Mouse (Mus musculus) sigmoid colon, adult 10 weeks (tissue): ENCODE results near the gene Cyp2d10. TPM values are rescaled to one million over a fixed set of nuclear protein-coding genes. Genes with fewer than 3 reads are reported as not detected.

Experiments
- polyA plus RNA-seq: library from polyadenylated mRNA; stranded (reverse); fragments of 350-450 nt; fragmentation: Illumina TruSeq; extraction: RNeasy Lipid Tissue Mini Kit (QIAGEN cat#74804); gene quantifications from one replicate; pipeline ENCODE4 v1.2.3, GENCODE M21; 2014; ENCODE audit warnings: low read depth, low replicate concordance

The Cyp2d10 gene
- 9.0 TPM for polyA plus RNA-seq

GRCm38 (mm10) chr15:82406981-82407380 lies at the start of gene Cyp2d10:
TSS of gene Cyp2d10 (minus strand) at chr15:82407195.

GRCm38 (mm10) chr15:82433137-82433536 lies 26.1 kb upstream of the Cyp2d10 start, which contains the start of gene Cyp2d9:
TSS of gene Cyp2d9 (plus strand) at chr15:82433437.

DNA sequence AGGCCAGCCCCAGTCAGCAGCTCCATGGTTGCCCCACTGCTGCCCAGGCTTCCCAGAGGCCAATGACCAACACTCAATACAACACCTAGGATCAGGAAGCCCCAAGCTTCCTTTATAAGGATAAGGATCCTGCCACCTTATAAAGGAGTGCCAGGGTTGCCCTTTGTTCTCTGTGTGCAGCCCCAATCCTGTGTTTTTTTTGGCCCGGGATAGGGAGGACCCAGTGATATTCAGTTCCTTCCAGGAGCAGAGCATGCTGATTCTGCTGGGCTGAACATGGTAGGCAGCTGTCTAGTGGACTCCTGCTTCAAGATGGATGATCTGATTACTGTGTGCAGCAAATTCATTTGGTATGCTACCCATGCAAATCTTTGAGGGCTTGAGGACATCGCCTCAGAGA lies 13.1 kb downstream of the Cyp2d10 start, which contains the start of gene Cyp2d11:
Cyp2d11 (minus strand) TSS at position 101 of the 400 bp plus-strand sequence.

DNA sequence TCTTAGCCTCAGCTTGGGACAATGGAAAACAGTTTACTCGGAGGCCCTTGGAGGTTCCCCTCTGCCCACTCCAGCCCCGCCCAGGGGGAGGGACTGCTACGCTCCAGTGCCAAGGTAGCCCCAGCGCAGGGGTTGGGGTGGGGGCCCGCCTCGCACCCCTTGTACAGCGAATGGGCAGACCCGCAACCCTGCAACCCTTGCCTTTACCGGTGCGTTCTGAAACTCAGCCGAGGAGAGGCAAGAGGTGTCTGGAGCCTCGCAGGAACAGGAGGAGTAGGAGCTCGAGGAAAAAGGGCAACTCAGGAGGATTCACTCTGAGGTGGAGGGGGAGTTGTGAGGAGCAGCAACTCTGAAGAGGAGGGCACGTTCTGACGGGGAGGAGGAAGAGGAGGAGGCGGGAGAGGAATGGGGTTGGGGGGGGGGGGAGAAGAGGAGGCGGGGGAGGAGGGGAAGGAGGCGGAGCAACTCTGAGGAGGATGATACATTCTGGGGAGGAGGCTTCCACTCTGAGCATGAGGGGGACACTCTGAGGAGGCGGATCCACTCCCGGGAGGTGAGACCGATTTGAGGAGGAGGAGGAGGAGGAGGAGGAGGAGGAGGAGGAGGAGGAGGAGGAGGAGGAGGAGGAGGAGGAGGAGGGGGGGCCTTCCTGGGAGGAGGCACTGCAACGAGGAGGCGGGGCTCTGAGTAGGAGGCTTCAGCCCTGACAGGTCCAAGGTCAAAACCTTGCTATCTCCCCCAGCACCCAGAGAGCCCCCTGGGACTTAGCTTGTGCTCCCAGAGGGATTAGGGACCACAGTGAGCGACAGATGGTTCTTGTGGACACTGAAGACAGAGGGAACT lies 26.9 kb downstream of the Cyp2d10 start, which contains the start of gene Cyp2d22:
Cyp2d22 (minus strand) TSS at position 390 of the 843 bp plus-strand sequence.

DNA sequence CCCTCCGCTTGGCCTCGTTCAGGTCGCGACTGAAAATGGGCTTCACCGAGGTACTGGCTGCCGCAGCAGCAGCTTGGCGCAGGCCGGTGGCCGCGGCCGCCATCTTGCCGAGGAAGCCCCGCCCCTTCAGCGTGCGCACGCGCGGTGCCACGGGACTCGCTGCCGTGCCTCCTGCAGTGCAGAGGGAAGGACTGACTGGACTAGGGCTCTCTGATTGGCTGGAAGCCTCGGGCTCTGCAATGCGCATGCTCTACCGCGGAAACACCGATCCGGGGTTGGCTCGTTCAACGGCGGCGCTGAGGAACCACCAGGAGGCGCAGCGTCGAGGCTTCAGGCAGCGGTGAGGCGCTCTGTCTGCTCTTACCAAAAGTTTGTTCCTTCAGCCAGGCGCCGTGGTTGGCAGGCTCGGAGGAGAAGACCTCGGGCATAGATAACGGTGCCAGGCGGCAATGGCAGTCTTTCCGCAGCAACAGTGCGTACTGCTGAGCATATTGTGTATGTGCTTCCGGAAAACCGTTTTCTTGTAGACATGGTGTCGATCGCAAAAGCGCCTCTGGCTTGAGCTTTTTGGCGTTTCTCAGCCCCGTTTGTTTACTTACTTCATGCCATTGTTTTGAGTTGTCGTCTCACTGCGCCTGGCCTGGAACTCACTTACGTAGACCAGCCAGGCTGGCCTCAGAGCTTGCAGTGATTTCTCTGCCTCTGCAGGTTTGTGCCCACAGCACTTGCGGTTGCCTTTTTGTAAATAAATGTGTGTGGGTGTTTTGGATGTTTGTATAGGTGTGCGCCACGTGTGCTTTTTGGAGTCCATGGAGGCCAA lies 52.7 kb downstream of the Cyp2d10 start, which contains the start of gene Ndufa6:
Ndufa6 (minus strand) TSS at position 197 of the 820 bp plus-strand sequence.

Other genes starting within 250 kb of the Cyp2d10 start
- gene Shisa8, start 194.4 kb downstream of the Cyp2d10 start, polyA plus RNA-seq: not detected
- 3.3 TPM for gene Tnfrsf13c, start 182.8 kb downstream of the Cyp2d10 start, polyA plus RNA-seq
- not detected for gene Cenpm, start 162.4 kb downstream of the Cyp2d10 start, polyA plus RNA-seq
- not detected for gene 1500009C09Rik, start 154.8 kb downstream of the Cyp2d10 start, polyA plus RNA-seq
- 1.4 TPM for gene Sept3, start 132.3 kb downstream of the Cyp2d10 start, polyA plus RNA-seq
- gene Wbp2nl, start 108.2 kb downstream of the Cyp2d10 start, polyA plus RNA-seq: not detected
- gene Naga, start 68.3 kb downstream of the Cyp2d10 start, polyA plus RNA-seq: 40.5 TPM
- 0.76 TPM for gene Pheta2, start 68.3 kb downstream of the Cyp2d10 start, polyA plus RNA-seq
- gene Smdt1, start 68.2 kb downstream of the Cyp2d10 start, polyA plus RNA-seq: 58.1 TPM
- 482 TPM for gene Ndufa6, start 52.9 kb downstream of the Cyp2d10 start, polyA plus RNA-seq
- gene Cyp2d22, start 26.9 kb downstream of the Cyp2d10 start, polyA plus RNA-seq: 11.7 TPM
- not detected for gene Cyp2d11, start 13.2 kb downstream of the Cyp2d10 start, polyA plus RNA-seq
- 11.7 TPM for gene Cyp2d9, start 26.2 kb upstream of the Cyp2d10 start, polyA plus RNA-seq
- gene Cyp2d12, start 147.9 kb upstream of the Cyp2d10 start, polyA plus RNA-seq: 40.2 TPM
- gene Cyp2d34, start 213.8 kb upstream of the Cyp2d10 start, polyA plus RNA-seq: 133 TPM